Mouse (Mus musculus) midbrain, embryonic 12.5 days (tissue): ENCODE measurements around the gene Acot7. TPM values are rescaled to one million over a fixed set of nuclear protein-coding genes. Genes with fewer than 3 reads are reported as not detected.
A peak's percentile ranks its signal among the peaks of the same experiment; 100 is the strongest.

Source experiments
- ATAC-seq: fragments of 200-750 bp; cut with Nextera tagmentation; 2 replicates; pipeline ENCODE4 v1.8.0; 2017; ENCODE audit warnings: low read depth, moderate TSS enrichment, moderate library complexity; ENCODE audit not compliant: low FRiP score
- H3K27ac ChIP-seq: fragments of 300-500 bp; sonication (generic); replicated peaks from 2 replicates; pipeline ENCODE4 v1.5.1; 2016; ENCODE audit warnings: mild to moderate bottlenecking
- H3K27me3 ChIP-seq: fragments of 300-500 bp; sonication (generic); 2 replicates; pipeline ENCODE4 v1.6.1; 2016; ENCODE audit warnings: mild to moderate bottlenecking
- H3K36me3 ChIP-seq: fragments of 300-500 bp; sonication (generic); 2 replicates; pipeline ENCODE4 v1.6.1; 2016
- H3K4me1 ChIP-seq: fragments of 300-500 bp; sonication (generic); 2 replicates; pipeline ENCODE4 v1.6.1; 2016
- H3K4me2 ChIP-seq: fragments of 300-500 bp; sonication (generic); replicated peaks from 2 replicates; pipeline ENCODE4 v1.6.1; 2016; ENCODE audit warnings: mild to moderate bottlenecking, moderate library complexity
- H3K4me3 ChIP-seq: fragments of 300-500 bp; sonication (generic); 2 replicates; pipeline ENCODE4 v1.5.1; 2016; ENCODE audit warnings: mild to moderate bottlenecking
- H3K9ac ChIP-seq: fragments of 300-500 bp; sonication (generic); replicated peaks from 2 replicates; pipeline ENCODE4 v1.6.1; 2016; ENCODE audit warnings: mild to moderate bottlenecking, moderate library complexity
- H3K9me3 ChIP-seq: fragments of 300-500 bp; sonication (generic); 2 replicates; pipeline ENCODE4 v1.6.1; 2016; ENCODE audit warnings: mild to moderate bottlenecking
- WGBS: fragments of 180-500 bp; shearing (Covaris S2); methylation state at CpG from one replicate; pipeline ENCODE4 v1.1.7; 2016; 5-methylcytosine and 5-hydroxymethylcytosine counted together
- polyA plus RNA-seq: library from polyadenylated mRNA; unstranded; fragments of >200 nt; fragmentation: Nextera tagmentation; extraction: Ambion mirVana; gene quantifications from 2 replicates; pipeline ENCODE4 v1.2.1, GENCODE M21; 2016

The Acot7 gene
- polyA plus RNA-seq, 1 experiment from 2014 or later, result 104 TPM

GRCm38 (mm10) chr4:152155019-152155418 is 22.9 kb upstream of the Acot7 start:
- Histone ChIP-seq H3K27ac (no peak overlapping the region), H3K27me3 (peaks cover 96% of the 10 kb centered on the region), H3K4me1 (peaks cover 32% of the 10 kb centered on the region), H3K4me2 (no peak overlapping the region), H3K9ac (no peak overlapping the region), H3K4me3 (no peak overlapping the region), H3K36me3 (no peaks in the 10 kb centered on the region), H3K9me3 (no peaks in the 10 kb centered on the region)
- WGBS, result 71% methylated on average over 4 of the region's 4 CpGs
- ATAC-seq, result no peak

DNA sequence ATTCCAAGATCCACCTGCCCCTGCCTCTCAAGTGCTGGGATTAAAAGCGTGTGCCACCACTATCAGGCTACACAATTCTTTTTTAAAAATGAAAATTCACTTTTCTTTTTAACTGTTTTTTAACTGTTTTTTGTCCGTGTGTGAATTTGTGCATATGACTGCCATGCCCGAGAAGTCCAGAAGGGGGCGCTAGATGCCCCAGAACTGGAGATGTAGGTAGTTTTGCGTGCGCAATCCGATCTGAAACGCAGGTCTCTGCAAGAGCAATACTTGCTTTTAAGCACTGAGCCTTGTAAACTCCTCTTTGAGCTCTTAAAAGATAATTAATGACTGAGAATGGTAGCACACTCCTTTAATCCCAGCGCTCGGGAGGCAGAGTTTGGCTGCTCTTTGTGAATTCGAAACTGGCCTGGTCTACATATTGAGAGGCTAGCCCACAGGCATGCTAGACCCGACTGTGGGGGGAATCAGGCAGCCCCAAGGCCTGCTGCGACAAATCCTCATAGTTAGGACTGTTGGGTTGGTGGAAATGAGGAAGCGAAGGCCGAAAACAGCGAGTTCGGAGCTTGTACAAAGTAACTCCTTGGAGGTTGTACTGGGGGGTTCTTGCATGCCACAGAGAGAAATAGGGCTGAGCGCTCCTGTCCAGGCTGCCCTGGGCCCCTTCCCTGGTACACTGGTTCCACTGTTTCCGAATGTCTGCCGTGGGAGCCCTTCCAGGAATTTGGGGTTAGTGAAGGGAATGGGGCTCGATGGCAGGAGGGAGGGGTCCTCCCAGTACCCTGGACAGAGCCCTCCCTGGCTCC is 20.0 kb upstream of the Acot7 start:
- no peak overlapping the region for H3K9ac ChIP-seq
- peaks cover 96% of the 10 kb centered on the region for H3K27me3 ChIP-seq
- 13% methylated on average over 21 of the region's 21 CpGs for WGBS
- ATAC-seq, result no peak
- no peaks in the 10 kb centered on the region for H3K9me3 ChIP-seq
- H3K27ac ChIP-seq, result no peak overlapping the region
- H3K4me2 ChIP-seq, result peak overlapping the region; percentile 24
- no peaks in the 10 kb centered on the region for H3K36me3 ChIP-seq
- peaks cover 22% of the 10 kb centered on the region for H3K4me1 ChIP-seq
- peak overlapping the region; percentile 18 for H3K4me3 ChIP-seq

DNA sequence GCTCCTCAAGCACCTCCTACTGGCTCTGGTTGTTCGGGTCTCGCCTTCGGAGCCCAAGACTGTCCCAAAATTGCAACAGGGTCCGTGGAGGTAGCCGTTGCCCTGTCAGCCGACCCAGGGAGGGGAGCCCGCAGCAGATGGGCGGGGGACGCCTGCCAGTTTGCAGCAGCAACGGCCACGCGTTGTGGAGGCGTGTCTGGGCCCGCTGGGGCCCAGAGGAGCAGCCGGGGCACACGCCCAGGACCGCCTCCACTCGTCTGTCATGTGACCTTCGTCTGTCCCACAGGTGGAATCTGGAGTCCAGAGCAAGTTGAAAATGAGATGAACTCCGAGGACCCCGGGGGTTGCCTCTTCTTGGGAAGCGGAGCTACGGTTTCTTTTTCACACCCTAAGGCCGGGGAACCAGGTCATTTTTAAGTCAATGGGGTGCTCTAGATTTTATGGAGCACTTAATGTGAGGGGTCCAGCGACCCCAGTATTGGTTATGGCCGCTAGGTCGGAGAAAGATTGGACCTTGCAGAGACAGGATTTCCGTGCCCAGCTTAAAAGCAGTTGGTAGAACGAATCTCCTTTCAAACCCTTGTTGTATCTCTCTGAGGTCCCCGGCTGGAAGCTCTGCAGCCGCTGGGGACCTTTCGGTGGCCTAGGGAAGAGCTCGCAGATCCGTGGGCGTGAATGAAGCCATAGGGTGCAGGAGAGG is 19.2 kb upstream of the Acot7 start, which contains the start of gene Hes2:
Gene Hes2, plus strand, starts transcription at position 283 of the 700 bp plus-strand sequence.
- Histone ChIP-seq H3K27me3 (peaks cover 93% of the 10 kb centered on the region), H3K9ac (no peak within 1 kb of the TSS), H3K4me2 (peak within 1 kb of the TSS; percentile 24), H3K4me3 (peak within 1 kb of the TSS; percentile 18), H3K27ac (no peak within 1 kb of the TSS), H3K36me3 (no peaks in the 10 kb centered on the region), H3K4me1 (peaks cover 17% of the 10 kb centered on the region), H3K9me3 (no peaks in the 10 kb centered on the region)
- 3% methylated on average over 35 of the region's 35 CpGs for WGBS
- no peak for ATAC-seq

- Histone ChIP-seq H3K9me3 (no peaks in the 10 kb centered on the region), H3K4me2 (peak overlapping the region; percentile 24), H3K4me1 (peaks cover 17% of the 10 kb centered on the region), H3K27me3 (peaks cover 92% of the 10 kb centered on the region), H3K9ac (no peak overlapping the region), H3K4me3 (0 out of 2 replicates have a peak overlapping the region, but pooled peaks have one; percentile 10), H3K27ac (no peak overlapping the region), H3K36me3 (no peaks in the 10 kb centered on the region)
- ATAC-seq, result no peak
- 2% methylated on average over 19 of the region's 19 CpGs for WGBS
Measured at GRCm38 (mm10) chr4:152159285-152159678, 18.7 kb upstream of the Acot7 start.

DNA sequence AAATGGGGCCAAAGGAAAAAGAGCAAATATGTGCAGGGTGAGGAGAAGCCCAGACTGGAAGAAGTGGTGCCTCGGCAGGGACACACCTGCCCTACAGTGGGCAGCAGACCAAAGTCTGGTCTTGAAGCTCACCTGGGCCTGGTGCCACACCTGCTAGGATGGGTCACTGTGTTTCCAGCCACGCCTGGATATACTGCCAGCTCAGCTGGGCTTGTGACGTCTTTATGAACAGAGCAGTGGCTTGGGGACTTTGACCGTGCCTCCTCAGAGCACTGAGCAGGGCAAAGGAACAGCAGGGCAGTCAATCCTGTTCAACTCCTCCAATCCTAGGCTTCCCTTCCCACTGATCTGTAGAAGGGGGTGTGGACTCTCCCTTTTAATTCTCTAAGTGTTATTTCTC is 17.2 kb upstream of the Acot7 start:
- Histone ChIP-seq H3K9me3 (no peaks in the 10 kb centered on the region), H3K4me3 (no peak overlapping the region), H3K27ac (no peak overlapping the region)

GRCm38 (mm10) chr4:152161601-152162000 is 16.3 kb upstream of the Acot7 start:
- no peak for ATAC-seq
- no peaks in the 10 kb centered on the region for H3K36me3 ChIP-seq

More for the DNA sequence above, 17.2 kb upstream of the Acot7 start:
- H3K27me3 ChIP-seq, result peaks cover 87% of the 10 kb centered on the region
- H3K9ac ChIP-seq, result no peak overlapping the region
- H3K36me3 ChIP-seq, result no peaks in the 10 kb centered on the region
- 48% methylated on average over 4 of the region's 4 CpGs for WGBS
- no peak overlapping the region for H3K4me2 ChIP-seq
- ATAC-seq, result no peak
- peaks cover 17% of the 10 kb centered on the region for H3K4me1 ChIP-seq

GRCm38 (mm10) chr4:152162748-152163147 is 15.2 kb upstream of the Acot7 start:
- Histone ChIP-seq H3K4me3 (no peak overlapping the region), H3K9ac (no peak overlapping the region), H3K27ac (no peak overlapping the region), H3K4me1 (peaks cover 17% of the 10 kb centered on the region), H3K36me3 (no peaks in the 10 kb centered on the region), H3K9me3 (no peaks in the 10 kb centered on the region), H3K27me3 (peaks cover 80% of the 10 kb centered on the region), H3K4me2 (no peak overlapping the region)
- no peak for ATAC-seq
- WGBS, result 98% methylated on average over 2 of the region's 2 CpGs

More at GRCm38 (mm10) chr4:152161601-152162000, 16.3 kb upstream of the Acot7 start:
- H3K27ac ChIP-seq, result no peak overlapping the region
- no peak overlapping the region for H3K4me2 ChIP-seq
- no peaks in the 10 kb centered on the region for H3K9me3 ChIP-seq
- H3K4me1 ChIP-seq, result peaks cover 17% of the 10 kb centered on the region
- no peak overlapping the region for H3K9ac ChIP-seq
- H3K4me3 ChIP-seq, result no peak overlapping the region
- peaks cover 87% of the 10 kb centered on the region for H3K27me3 ChIP-seq
- WGBS, result 81% methylated on average over 6 of the region's 6 CpGs

- ATAC-seq, result no peak
- no peak overlapping the region for H3K9ac ChIP-seq
- no peaks in the 10 kb centered on the region for H3K9me3 ChIP-seq
- H3K4me3 ChIP-seq, result no peak overlapping the region
- no peaks in the 10 kb centered on the region for H3K4me1 ChIP-seq
- no peak overlapping the region for H3K4me2 ChIP-seq
- no peak overlapping the region for H3K27ac ChIP-seq
- H3K27me3 ChIP-seq, result peaks cover 62% of the 10 kb centered on the region
- WGBS, result 27% methylated on average over 22 of the region's 22 CpGs
- H3K36me3 ChIP-seq, result no peaks in the 10 kb centered on the region
Measured at GRCm38 (mm10) chr4:152165036-152165931, 12.7 kb upstream of the Acot7 start.

DNA sequence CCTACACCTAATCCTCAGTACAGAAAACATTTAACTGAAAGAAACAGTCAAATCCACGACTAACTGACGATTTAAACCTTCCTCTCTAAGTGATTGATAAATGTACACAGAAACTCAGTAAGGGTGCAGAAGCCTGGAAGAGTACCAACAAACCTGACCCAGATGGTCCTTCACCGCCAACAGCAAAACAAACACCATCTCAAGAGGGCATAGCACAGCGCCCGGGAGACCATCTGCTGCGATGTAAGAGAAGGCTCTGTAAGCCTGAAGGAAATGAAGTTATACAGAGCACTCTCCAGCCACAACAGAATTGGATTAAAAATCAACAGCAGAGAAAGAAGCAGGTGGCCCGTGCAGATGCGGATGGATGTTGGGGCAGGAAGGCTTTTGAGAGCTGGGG is 9.9 kb upstream of the Acot7 start:
- Histone ChIP-seq H3K4me1 (no peaks in the 10 kb centered on the region), H3K9me3 (no peaks in the 10 kb centered on the region), H3K9ac (0 out of 2 replicates have a peak overlapping the region, but pooled peaks have one; percentile 20), H3K36me3 (no peaks in the 10 kb centered on the region), H3K27ac (peak overlapping the region; percentile 42; the same call in 1 of the 2 replicates), H3K27me3 (peaks cover 47% of the 10 kb centered on the region), H3K4me2 (no peak overlapping the region), H3K4me3 (no peak overlapping the region)
- WGBS, result 52% methylated on average over 8 of the region's 8 CpGs
- ATAC-seq, result no peak

DNA sequence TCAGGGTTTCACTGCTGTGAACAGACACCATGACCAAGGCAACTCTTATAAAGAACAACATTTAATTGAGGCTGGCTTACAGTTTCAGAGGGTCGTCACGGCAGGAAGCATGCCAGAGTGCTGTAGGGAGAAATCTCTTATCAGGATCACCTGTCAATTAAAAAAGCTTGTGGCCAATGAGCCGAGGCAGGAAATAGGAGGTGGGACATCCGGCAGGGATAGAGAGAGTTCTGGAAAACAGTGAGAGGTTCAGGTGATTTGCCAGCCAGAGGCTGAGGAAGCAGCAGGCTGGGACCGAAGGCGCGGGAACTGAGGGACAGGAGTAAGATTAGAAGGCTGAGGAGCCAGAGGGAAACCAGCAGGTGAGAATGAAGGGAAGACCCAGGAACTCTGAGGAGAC is 8.8 kb upstream of the Acot7 start:
- H3K9ac ChIP-seq, result no peak overlapping the region
- no peaks in the 10 kb centered on the region for H3K9me3 ChIP-seq
- no peaks in the 10 kb centered on the region for H3K36me3 ChIP-seq
- H3K4me1 ChIP-seq, result no peaks in the 10 kb centered on the region
- H3K4me2 ChIP-seq, result no peak overlapping the region
- no peak overlapping the region for H3K27ac ChIP-seq
- H3K4me3 ChIP-seq, result no peak overlapping the region
- 87% methylated on average over 7 of the region's 7 CpGs for whole genome bisulfite sequencing
- H3K27me3 ChIP-seq, result peaks cover 47% of the 10 kb centered on the region
- no peak for ATAC-seq

GRCm38 (mm10) chr4:152170286-152170685 is 7.6 kb upstream of the Acot7 start:
- Histone ChIP-seq H3K9me3 (no peaks in the 10 kb centered on the region), H3K36me3 (no peaks in the 10 kb centered on the region), H3K4me3 (no peak overlapping the region), H3K27me3 (peaks cover 52% of the 10 kb centered on the region), H3K27ac (no peak overlapping the region), H3K4me1 (no peaks in the 10 kb centered on the region), H3K4me2 (no peak overlapping the region), H3K9ac (no peak overlapping the region)
- no peak for ATAC-seq
- WGBS, result 87% methylated on average over 10 of the region's 10 CpGs
